Mouse (Mus musculus): ENCODE measurements at regions not wholly inside any gene's neighbourhood (a gene's known extent, or its start where the extent isn't known, plus 50 kb on each side); places are given as distances from the start of the nearest gene placed in this dataset. TPM values are rescaled to one million over a fixed set of nuclear protein-coding genes. Genes with fewer than 3 reads are reported as not detected.

DNA sequence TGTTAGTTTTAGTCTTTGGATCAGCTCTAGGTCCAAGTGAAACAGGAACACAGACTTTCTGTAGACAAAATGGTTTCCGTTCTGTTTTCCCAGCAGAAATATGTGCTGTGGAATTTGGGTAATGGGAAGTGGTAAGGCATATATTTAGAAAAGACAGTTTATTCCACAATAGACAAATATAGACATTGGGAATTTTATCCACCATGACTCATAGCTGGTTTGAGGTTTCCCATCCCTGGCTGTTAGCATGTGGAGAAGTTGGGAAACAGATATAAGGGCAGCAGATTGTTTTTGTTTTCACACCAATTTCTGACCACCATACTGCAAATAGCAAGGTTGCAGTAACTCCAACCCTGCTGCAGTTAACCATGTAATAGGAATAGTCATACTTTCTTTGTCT lies 385.0 kb upstream of the Adam34 start:
- no peak for DNase-seq (ENCODE audit: low spot score in 2 of 2)

- no peak for DNase-seq (ENCODE audit: low spot score in 2 of 2)
Measured at GRCm38 (mm10) chr8:44093491-44093890, 383.6 kb upstream of the Adam34 start.

DNA sequence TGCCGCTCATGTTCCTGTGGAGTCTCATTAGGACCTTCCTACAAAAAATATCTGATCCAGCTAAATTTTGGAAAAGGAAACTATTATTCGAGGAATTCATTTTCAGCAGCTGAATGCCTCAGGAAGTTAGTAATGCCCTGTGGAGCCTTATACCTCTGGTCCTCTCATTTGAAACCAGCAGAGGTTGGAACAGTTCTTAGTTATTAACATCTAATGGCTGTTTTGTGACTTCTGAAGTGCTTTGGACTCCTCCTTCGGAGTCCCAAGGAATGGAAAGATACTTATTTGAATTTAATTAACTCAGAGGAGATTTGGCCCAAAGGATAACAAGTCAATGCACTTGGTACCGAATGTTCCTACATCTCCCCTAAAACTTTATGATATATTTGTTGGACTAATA lies 372.2 kb upstream of the Adam34 start:
- no peak for DNase-seq (ENCODE audit: low spot score in 2 of 2)

- DNase-seq (ENCODE audit: low spot score in 2 of 2) = no peak
Measured at GRCm38 (mm10) chr8:44058846-44059245, 349.0 kb upstream of the Adam34 start.

GRCm38 (mm10) chr8:44042572-44043355 lies 332.9 kb upstream of the Adam34 start:
- DNase-seq (ENCODE audit: low spot score in 2 of 2) = no peak

DNA sequence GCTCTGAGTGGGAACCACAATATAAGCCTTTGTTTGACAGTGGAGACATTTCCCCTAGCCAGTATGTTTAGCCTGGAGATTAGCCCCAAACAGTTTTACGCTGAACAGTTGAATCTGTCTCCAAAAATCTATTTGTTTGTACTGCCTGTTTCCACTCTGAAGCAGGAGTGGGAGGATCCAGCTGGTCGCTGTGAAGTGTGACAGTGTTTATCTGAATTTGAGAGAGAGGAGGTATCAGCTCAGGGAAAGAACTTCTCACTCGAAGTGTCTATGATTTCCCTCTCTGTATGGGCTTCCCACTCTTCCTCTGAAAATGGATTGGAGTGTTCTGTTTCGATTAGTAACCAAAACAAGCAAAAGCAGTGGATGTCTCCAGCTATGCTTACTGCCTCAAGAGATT lies 324.4 kb upstream of the Adam34 start:
- no peak for DNase-seq (ENCODE audit: low spot score in 2 of 2)

GRCm38 (mm10) chr8:44031376-44031775 lies 321.5 kb upstream of the Adam34 start:
- DNase-seq (ENCODE audit: low spot score in 2 of 2) = no peak

DNA sequence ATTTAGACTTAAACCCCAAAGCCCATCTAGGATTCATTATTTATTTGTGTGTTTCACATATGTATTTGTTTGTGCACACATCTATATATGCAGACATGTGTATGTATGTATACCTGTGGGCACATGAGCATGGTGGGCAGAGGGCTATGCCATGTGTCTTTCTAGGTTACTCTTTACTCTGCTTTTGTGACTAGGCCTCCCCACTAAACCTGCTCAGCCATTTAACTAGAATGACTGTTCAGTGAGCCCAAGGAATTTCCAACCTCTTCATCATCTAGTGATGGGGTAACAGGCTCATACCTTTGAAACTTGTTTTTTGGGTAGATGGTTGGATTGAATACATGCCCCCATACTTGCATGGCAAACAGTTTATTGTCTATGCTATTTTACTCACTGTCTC lies 321.1 kb upstream of the Adam34 start:
- no peak for DNase-seq (ENCODE audit: low spot score in 2 of 2)

- DNase-seq (ENCODE audit: low spot score in 2 of 2) = no peak
Measured at GRCm38 (mm10) chr8:44027738-44028137, 317.9 kb upstream of the Adam34 start.

DNA sequence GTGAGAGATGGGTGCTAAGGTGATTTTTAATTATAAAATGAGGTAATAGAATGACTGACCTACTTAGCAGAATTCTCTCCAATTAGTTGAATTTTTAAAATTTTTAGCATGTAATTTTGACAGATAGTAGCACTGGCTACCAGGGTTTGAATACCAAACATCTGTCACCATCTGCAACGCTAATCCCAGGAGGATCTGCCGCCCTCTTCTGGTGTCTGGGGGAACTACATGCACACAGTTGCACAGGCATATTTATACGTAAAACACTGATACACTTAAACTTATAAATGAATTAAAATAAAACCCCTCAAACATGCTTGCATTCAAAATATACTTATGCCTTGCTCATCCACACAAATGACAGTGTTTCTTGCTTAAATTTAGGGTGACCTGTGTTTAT lies 316.1 kb upstream of the Adam34 start:
- peak; percentile 4 to 7 for DNase-seq (ENCODE audit: low spot score in 2 of 2)

DNA sequence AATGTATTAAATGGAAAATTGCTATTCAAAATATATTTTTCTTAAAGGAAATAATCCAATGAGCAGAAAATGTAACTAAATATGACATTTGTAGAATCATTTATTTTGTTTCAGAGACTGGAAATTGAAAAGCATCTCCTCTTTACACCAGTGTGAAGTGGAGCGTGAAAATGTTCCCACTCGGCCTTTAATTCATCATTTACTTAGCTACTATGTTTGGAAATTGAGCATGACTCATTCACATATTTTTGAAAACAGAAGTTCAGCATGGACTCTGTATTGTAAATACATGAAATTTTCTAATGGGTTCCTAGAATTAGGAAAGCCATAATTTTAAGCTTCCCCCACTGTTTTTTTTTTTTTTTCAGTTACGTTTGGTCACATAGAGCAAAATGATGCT lies 314.2 kb upstream of the Adam34 start:
- DNase-seq (ENCODE audit: low spot score in 2 of 2) = no peak

Small RNA genes lying in the stretch of these regions (microRNA-seq; reads per million reads assigned to microRNA genes)
- not detected for gene Gm24591
